Mouse (Mus musculus) testis, adult 2 months (tissue): ENCODE data around the gene Wwtr1. TPM values are rescaled to one million over a fixed set of nuclear protein-coding genes. Genes with fewer than 3 reads are reported as not detected.

Source experiments
- H3K27ac ChIP-seq: fragments of 200-500 bp; 2 replicates; pipeline ENCODE4 v1.5.1; 2012; ENCODE audit warnings: low read depth, low read length; ENCODE audit not compliant: control insufficient read depth, insufficient read depth
- H3K27me3 ChIP-seq: fragments of 200-500 bp; 2 replicates; pipeline ENCODE4 v1.6.1; 2012; ENCODE audit warnings: mild to moderate bottlenecking, low read length, moderate library complexity; ENCODE audit not compliant: control insufficient read depth, insufficient read depth
- H3K36me3 ChIP-seq: fragments of 200-500 bp; 2 replicates; pipeline ENCODE4 v1.6.1; 2012; ENCODE audit warnings: mild to moderate bottlenecking, low read length; ENCODE audit not compliant: control insufficient read depth, insufficient read depth
- H3K4me1 ChIP-seq: fragments of 200-500 bp; 2 replicates; pipeline ENCODE4 v1.6.1; 2012; ENCODE audit warnings: low read length; ENCODE audit not compliant: control insufficient read depth, insufficient read depth
- H3K4me3 ChIP-seq: fragments of 200-500 bp; 2 replicates; pipeline ENCODE4 v1.5.1; 2012; ENCODE audit warnings: low read depth, mild to moderate bottlenecking, low read length, moderate library complexity, mixed read lengths; ENCODE audit not compliant: control insufficient read depth
- CTCF ChIP-seq: fragments of 200-500 bp; IDR thresholded peaks from 2 replicates; pipeline ENCODE4 v1.5.1; 2012; ENCODE audit warnings: low read depth, mild to moderate bottlenecking, inconsistent platforms, low read length, moderate library complexity; ENCODE audit not compliant: control insufficient read depth, insufficient read depth, insufficient replicate concordance
- POLR2A ChIP-seq: fragments of 200-500 bp; IDR thresholded peaks from 2 replicates; pipeline ENCODE4 v1.6.1; 2012; ENCODE audit warnings: low read depth, mild to moderate bottlenecking, inconsistent platforms, low read length, moderate library complexity; ENCODE audit not compliant: control insufficient read depth
- polyA plus RNA-seq: library from polyadenylated mRNA; depleted of rRNA; stranded (reverse); fragments of >200 nt; gene quantifications from 2 replicates; pipeline ENCODE4 v1.2.3, GENCODE M21; 2012

Wwtr1 gene
- polyA plus RNA-seq, 1 experiment: 23.0 TPM

DNA sequence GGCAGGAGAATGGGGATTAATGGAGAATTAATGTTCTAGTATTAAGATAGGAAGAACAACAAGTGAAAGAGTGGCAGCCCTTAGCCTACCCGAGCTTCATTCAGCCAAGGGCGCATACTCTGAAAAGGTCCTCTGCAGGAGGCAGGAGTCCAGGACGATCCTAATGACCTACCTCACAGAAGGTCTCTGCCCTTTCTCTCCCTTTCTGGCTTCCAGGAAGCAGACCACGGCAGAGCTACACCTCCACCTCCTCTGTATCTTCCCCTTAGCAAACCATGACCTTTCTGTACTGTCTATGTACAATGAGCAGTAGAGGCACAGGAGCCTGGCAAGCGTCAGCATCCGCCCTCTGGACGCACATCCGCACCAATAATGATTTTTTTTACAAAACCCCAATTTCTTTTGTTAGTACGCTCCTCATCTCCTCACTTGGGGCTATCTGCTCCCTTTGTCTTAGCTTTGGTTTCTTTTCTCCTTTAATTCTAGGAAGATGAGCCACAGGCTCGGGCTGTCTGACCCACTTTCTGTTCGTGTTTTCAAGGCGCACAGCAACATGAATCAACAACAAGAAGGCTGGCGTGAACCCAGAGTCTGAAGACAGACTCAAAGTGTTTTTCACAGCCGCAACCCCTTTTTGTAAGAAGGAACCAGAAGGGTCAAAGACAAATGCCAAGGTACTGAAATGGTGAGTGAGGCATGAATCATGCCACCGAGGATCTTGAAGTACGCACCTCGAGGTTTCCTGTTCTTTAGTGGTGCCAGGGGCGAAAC, 63.7 kb downstream of the Wwtr1 start:
- H3K36me3 ChIP-seq: no peaks in the 10 kb centered on the region
- TF ChIP-seq POLR2A (no peak), CTCF (no peak)
- no peak overlapping the region for H3K27ac ChIP-seq
- H3K27me3 ChIP-seq: no peaks in the 10 kb centered on the region
- no peak overlapping the region for H3K4me3 ChIP-seq
- no peaks in the 10 kb centered on the region; the same call in 1 of the 2 replicates for H3K4me1 ChIP-seq

DNA sequence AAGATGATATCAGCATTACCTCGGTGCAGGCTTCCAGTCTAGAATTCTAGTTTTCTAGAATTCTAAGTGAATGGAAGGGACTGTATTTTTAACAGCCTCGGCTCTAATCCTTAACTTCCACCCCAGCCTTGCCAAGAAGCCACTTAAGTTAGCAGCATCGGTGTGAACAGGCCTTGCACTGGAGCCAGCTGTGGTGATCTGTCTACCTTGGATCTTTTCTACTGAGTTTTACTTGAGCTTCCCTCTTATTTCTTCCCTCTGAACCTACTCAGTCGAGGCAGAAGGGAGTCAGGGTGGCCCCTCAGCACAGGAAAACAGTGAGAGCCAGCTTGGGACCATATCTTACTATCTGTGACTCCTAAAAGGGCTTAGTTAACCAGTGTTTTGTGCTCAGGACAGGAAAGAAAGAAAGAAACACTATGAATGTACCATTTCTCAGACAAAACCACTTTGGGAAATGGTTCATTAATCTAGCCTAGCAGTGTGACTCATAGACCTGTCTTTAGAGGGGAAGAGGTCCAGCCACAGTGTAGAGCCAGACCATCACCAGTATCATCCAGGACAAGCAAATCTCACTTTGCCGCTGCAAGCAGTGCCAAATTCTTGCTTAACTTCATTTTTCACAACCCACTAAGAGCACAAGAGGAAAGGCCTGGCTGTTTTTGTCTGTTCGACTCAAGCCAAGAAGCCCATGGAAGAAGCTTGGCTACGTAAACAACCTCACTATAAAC, 65.6 kb downstream of the Wwtr1 start:
- Histone ChIP-seq H3K27ac (no peak overlapping the region), H3K4me1 (no peaks in the 10 kb centered on the region; the same call in 1 of the 2 replicates), H3K27me3 (no peaks in the 10 kb centered on the region), H3K36me3 (no peaks in the 10 kb centered on the region), H3K4me3 (no peak overlapping the region)
- TF ChIP-seq CTCF (no peak), POLR2A (no peak)

DNA sequence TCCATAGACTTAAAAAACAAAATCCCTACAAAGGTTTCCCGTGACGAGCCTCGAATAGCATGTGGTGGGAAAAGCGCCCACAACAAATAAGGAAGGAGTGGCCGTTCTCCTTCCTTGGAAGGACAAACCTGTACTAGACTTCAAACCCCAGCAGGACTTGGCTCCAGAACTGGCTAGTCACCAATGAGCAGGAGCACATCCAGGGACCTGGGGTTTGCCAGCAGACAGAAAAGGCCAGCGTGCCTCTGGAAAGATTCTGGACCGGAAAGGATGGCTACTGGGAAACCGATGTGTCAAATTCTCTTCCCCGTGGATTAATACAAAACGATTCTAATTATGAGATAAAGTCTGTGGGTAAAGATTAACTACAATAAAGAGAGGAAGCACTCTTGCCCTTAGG, 69.7 kb downstream of the Wwtr1 start:
- Histone ChIP-seq H3K4me1 (no peaks in the 10 kb centered on the region; the same call in 1 of the 2 replicates), H3K27me3 (no peaks in the 10 kb centered on the region), H3K4me3 (no peak overlapping the region), H3K36me3 (no peaks in the 10 kb centered on the region), H3K27ac (no peak overlapping the region)
- no peak for TF ChIP-seq POLR2A
- no peak for TF ChIP-seq CTCF

- Histone ChIP-seq H3K36me3 (no peaks in the 10 kb centered on the region), H3K4me1 (no peaks in the 10 kb centered on the region), H3K4me3 (no peak overlapping the region), H3K27me3 (no peaks in the 10 kb centered on the region), H3K27ac (no peak overlapping the region)
- TF ChIP-seq POLR2A (no peak), CTCF (no peak)
Measured at GRCm38 (mm10) chr3:57504756-57505155, 71.0 kb downstream of the Wwtr1 start.

DNA sequence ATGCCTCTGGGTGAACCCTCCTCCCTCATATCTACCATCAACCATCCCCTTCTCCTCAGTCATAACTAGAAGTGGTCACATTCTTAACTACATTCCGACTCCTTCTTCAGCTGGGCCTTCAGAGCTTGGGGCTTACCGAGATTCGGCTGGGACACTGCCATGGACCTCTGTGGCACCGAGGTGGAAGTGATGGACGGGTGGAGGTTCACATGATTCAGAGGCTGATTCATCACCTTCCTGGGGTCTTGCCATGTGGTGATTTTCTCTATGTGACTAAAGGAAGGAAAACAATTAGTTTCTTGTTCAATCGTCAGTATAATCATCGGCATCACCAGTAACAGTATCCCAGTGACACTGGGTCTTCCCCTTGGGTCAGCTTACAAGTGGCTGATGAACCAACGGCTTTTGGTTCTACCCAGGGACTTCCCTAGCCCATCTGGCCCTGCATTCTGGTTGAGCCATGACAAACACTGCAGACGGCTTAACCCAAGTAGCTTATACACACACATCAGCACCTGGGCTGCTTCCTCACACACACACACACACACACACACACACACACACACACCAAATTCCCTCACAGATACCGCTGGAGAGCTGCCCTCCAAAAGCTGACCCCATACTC, 74.0 kb downstream of the Wwtr1 start:
- Histone ChIP-seq H3K27ac (no peak overlapping the region), H3K4me1 (no peaks in the 10 kb centered on the region), H3K27me3 (no peaks in the 10 kb centered on the region), H3K4me3 (no peak overlapping the region), H3K36me3 (no peaks in the 10 kb centered on the region)
- TF ChIP-seq CTCF (no peak), POLR2A (no peak)

GRCm38 (mm10) chr3:57500846-57501245, 74.9 kb downstream of the Wwtr1 start:
- no peak for TF ChIP-seq POLR2A
- no peak for TF ChIP-seq CTCF
- Histone ChIP-seq H3K36me3 (no peaks in the 10 kb centered on the region), H3K4me3 (no peak overlapping the region), H3K27ac (no peak overlapping the region), H3K27me3 (no peaks in the 10 kb centered on the region), H3K4me1 (no peaks in the 10 kb centered on the region)

DNA sequence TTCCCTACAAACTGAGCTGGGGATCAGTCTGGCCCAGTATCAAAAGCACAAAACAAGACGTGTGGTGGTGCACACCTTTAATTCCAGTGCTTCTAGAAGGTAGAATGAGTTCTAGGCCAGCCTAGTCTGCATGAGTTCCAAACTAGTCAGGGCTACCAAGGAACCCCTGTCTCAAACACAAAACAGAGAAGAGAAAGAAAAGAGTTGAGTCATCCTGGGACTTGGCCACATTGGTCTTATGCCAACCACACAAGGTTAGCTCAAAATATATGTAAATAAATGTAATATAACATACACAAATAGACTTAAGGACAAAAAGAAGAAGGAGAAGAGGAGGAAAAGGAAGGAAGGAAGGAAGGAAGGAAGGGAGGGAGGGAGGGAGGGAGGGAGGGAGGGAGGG, 77.9 kb downstream of the Wwtr1 start:
- TF ChIP-seq CTCF (no peak), POLR2A (no peak)
- no peaks in the 10 kb centered on the region for H3K27me3 ChIP-seq
- no peaks in the 10 kb centered on the region for H3K4me1 ChIP-seq
- no peak overlapping the region for H3K4me3 ChIP-seq
- no peak overlapping the region for H3K27ac ChIP-seq
- H3K36me3 ChIP-seq: no peaks in the 10 kb centered on the region
